Mouse (Mus musculus): ENCODE data around the gene Olfr1238. TPM values are rescaled to one million over a fixed set of nuclear protein-coding genes. Genes with fewer than 3 reads are reported as not detected.

Olfr1238 gene
- total RNA-seq (2015) (not detected in 2 replicates), total RNA-seq (2017) (not detected in 2 replicates)

DNA sequence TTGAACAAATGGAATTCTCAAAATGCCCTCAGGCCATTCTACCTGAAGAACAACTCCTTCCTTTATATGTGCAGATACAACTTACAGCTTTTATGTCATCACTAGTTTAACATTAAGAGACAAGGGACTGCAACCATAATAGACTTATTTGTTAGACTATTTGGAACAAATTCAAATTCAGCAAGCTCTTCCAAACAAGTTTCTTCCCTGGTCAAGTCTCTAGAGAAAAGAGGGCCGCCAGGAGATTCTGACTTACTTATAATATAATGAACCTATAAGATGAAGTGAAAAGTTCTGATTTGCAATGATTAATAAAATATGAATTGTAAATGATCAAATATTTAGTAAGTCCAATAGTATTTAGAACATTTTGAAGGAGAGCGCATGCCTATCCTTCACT lies at the start of gene Olfr1238:
Gene Olfr1238, minus strand, starts transcription at position 101 of the 400 bp plus-strand sequence.
- no peak for ATAC-seq (replicated peaks; ENCODE audit: poor library complexity)

- ATAC-seq (replicated peaks; ENCODE audit: poor library complexity), result no peak
These were observed 33.4 kb upstream of the Olfr1238 start, which contains the start of gene Olfr1240 for GRCm38 (mm10) chr2:89442900-89443299. Olfr1240 (minus strand) TSS chr2:89443000.

- ATAC-seq (replicated peaks; ENCODE audit: poor library complexity), result no peak
These were observed 10.8 kb upstream of the Olfr1238 start, which contains the start of gene Olfr1239 for GRCm38 (mm10) chr2:89420307-89420706. Olfr1239 (minus strand) TSS chr2:89420407.

DNA sequence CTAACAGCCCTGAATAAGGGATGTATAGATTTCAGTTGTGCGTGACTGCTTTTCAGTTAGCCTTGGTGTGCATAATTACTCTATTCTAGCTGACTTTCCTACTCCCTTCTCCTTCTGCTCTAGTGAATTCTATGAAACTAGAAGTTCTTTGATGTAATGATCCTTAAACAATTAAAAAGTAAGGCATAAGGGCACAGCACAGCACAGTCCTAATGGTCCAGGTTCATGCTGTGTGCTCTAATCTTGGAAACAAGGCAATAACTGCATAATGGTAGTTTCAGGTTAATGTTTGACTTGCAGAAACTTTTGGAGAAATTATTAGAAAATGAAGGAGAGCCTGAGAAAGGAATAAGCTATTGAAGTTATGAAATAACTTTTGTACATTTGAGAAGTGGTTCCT lies 5.1 kb upstream of the Olfr1238 start:
- ATAC-seq (replicated peaks; ENCODE audit: poor library complexity), result no peak

- no peak for ATAC-seq (replicated peaks; ENCODE audit: poor library complexity)
These were observed 8.6 kb downstream of the Olfr1238 start for GRCm38 (mm10) chr2:89400882-89401281.

DNA sequence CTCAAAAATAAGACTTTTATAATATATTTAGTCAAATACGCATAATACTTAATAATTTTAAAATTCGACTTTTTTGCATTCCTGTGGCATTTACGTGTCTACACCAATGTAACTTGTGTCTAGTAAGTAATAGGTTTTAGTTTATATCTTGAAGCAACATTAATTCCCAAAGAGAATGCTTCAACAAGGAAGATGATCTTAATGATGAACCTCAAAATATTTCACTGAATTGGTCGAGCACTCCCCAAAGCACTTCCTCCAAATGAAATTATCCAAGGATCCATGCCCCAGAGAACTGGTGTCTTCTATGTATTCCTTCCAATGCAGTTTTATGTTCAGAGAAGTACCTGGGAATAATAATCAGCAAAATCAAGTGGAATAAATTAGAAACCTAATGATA lies 44.7 kb downstream of the Olfr1238 start, which contains the start of gene Olfr1234:
Gene Olfr1234, minus strand, starts transcription at position 101 of the 400 bp plus-strand sequence.
- no peak for ATAC-seq (replicated peaks; ENCODE audit: poor library complexity)

Other genes with a start within 250 kb of the Olfr1238 start
- gene Olfr1224-ps1, start 245.6 kb downstream of the Olfr1238 start, total RNA-seq (2015), result not detected in 2 replicates
- not detected in 2 replicates for gene Olfr1224-ps1, start 245.6 kb downstream of the Olfr1238 start, total RNA-seq (2017)
- gene Olfr1225, start 235.0 kb downstream of the Olfr1238 start, total RNA-seq (2015), result not detected in 2 replicates
- gene Olfr1225, start 235.0 kb downstream of the Olfr1238 start, total RNA-seq (2017), result not detected in 2 replicates
- gene Olfr1226, start 209.6 kb downstream of the Olfr1238 start, total RNA-seq (2015), result not detected in 2 replicates
- gene Olfr1226, start 209.6 kb downstream of the Olfr1238 start, total RNA-seq (2017), result not detected in 2 replicates
- not detected in 2 replicates for gene Olfr1228, start 155.6 kb downstream of the Olfr1238 start, total RNA-seq (2015)
- not detected in 2 replicates for gene Olfr1228, start 155.6 kb downstream of the Olfr1238 start, total RNA-seq (2017)
- gene Olfr1229, start 121.7 kb downstream of the Olfr1238 start, total RNA-seq (2015), result not detected in 2 replicates
- gene Olfr1229, start 121.7 kb downstream of the Olfr1238 start, total RNA-seq (2017), result not detected in 2 replicates
- not detected in 2 replicates for gene Olfr1230, start 112.4 kb downstream of the Olfr1238 start, total RNA-seq (2015)
- not detected in 2 replicates for gene Olfr1230, start 112.4 kb downstream of the Olfr1238 start, total RNA-seq (2017)
- not detected in 2 replicates for gene Olfr1231, start 102.6 kb downstream of the Olfr1238 start, total RNA-seq (2015)
- gene Olfr1231, start 102.6 kb downstream of the Olfr1238 start, total RNA-seq (2017), result not detected in 2 replicates
- not detected in 2 replicates for gene Olfr1232, start 80.0 kb downstream of the Olfr1238 start, total RNA-seq (2015)
- gene Olfr1232, start 80.0 kb downstream of the Olfr1238 start, total RNA-seq (2017), result not detected in 2 replicates
- not detected in 2 replicates for gene Olfr1233, start 67.3 kb downstream of the Olfr1238 start, total RNA-seq (2015)
- not detected in 2 replicates for gene Olfr1233, start 67.3 kb downstream of the Olfr1238 start, total RNA-seq (2017)
- not detected in 2 replicates for gene Olfr1234, start 44.8 kb downstream of the Olfr1238 start, total RNA-seq (2015)
- gene Olfr1234, start 44.8 kb downstream of the Olfr1238 start, total RNA-seq (2017), result not detected in 2 replicates
- gene Olfr1239, start 10.7 kb upstream of the Olfr1238 start, total RNA-seq (2015), result not detected in 2 replicates
- not detected in 2 replicates for gene Olfr1239, start 10.7 kb upstream of the Olfr1238 start, total RNA-seq (2017)
- not detected in 2 replicates for gene Olfr1240, start 33.3 kb upstream of the Olfr1238 start, total RNA-seq (2015)
- not detected in 2 replicates for gene Olfr1240, start 33.3 kb upstream of the Olfr1238 start, total RNA-seq (2017)
- not detected in 2 replicates for gene Olfr1241, start 77.5 kb upstream of the Olfr1238 start, total RNA-seq (2015)
- gene Olfr1241, start 77.5 kb upstream of the Olfr1238 start, total RNA-seq (2017), result not detected in 2 replicates
- not detected in 2 replicates for gene Olfr1242, start 88.7 kb upstream of the Olfr1238 start, total RNA-seq (2015)
- gene Olfr1242, start 88.7 kb upstream of the Olfr1238 start, total RNA-seq (2017), result not detected in 2 replicates
- not detected in 2 replicates for gene Olfr1243, start 121.8 kb upstream of the Olfr1238 start, total RNA-seq (2015)
- gene Olfr1243, start 121.8 kb upstream of the Olfr1238 start, total RNA-seq (2017), result not detected in 2 replicates
- not detected in 2 replicates for gene Olfr1245, start 168.8 kb upstream of the Olfr1238 start, total RNA-seq (2015)
- not detected in 2 replicates for gene Olfr1245, start 168.8 kb upstream of the Olfr1238 start, total RNA-seq (2017)
- not detected in 2 replicates for gene Olfr1246, start 183.5 kb upstream of the Olfr1238 start, total RNA-seq (2015)
- gene Olfr1246, start 183.5 kb upstream of the Olfr1238 start, total RNA-seq (2017), result not detected in 2 replicates
- gene Olfr1247, start 204.5 kb upstream of the Olfr1238 start, total RNA-seq (2015), result not detected in 2 replicates
- not detected in 2 replicates for gene Olfr1247, start 204.5 kb upstream of the Olfr1238 start, total RNA-seq (2017)
- not detected in 2 replicates for gene Olfr1248, start 208.6 kb upstream of the Olfr1238 start, total RNA-seq (2015)
- not detected in 2 replicates for gene Olfr1248, start 208.6 kb upstream of the Olfr1238 start, total RNA-seq (2017)
- not detected in 2 replicates for gene Olfr1249, start 225.3 kb upstream of the Olfr1238 start, total RNA-seq (2015)
- gene Olfr1249, start 225.3 kb upstream of the Olfr1238 start, total RNA-seq (2017), result not detected in 2 replicates

All from megakaryocyte progenitor cell, adult 5-6 weeks (primary cell).